Mouse (Mus musculus): ENCODE measurements around the gene Notch1. TPM values are rescaled to one million over a fixed set of nuclear protein-coding genes. Genes with fewer than 3 reads are reported as not detected.
A peak's percentile ranks its signal among the peaks of the same experiment; 100 is the strongest.

Notch1 gene
- polyA plus RNA-seq, 1 experiment: 24.3 TPM

- H3K27ac ChIP-seq (ENCODE audit: insufficient read depth, low read length): no peak overlapping the region
- no peaks in the 10 kb centered on the region; the same call in 1 of the 2 replicates for H3K4me1 ChIP-seq (ENCODE audit: control insufficient read depth, insufficient read depth, low read length)
- TF ChIP-seq POLR2A (IDR thresholded peaks at IDR 0.05; ENCODE audit: low read depth, low read length) (no peak), CTCF (IDR thresholded peaks at IDR 0.05; ENCODE audit: borderline replicate concordance, insufficient read depth, low read length) (no peak)
- no peak overlapping the region for H3K4me3 ChIP-seq (ENCODE audit: insufficient read depth, low read length)
Observed at GRCm38 (mm10) chr2:26534616-26535015, 18.2 kb upstream of the Notch1 start.

- Histone ChIP-seq H3K27ac (ENCODE audit: insufficient read depth, low read length) (no peak overlapping the region), H3K4me3 (ENCODE audit: insufficient read depth, low read length) (no peak overlapping the region), H3K4me1 (ENCODE audit: control insufficient read depth, insufficient read depth, low read length) (no peaks in the 10 kb centered on the region; the same call in 1 of the 2 replicates)
- TF ChIP-seq CTCF (IDR thresholded peaks at IDR 0.05; ENCODE audit: borderline replicate concordance, insufficient read depth, low read length) (no peak), POLR2A (IDR thresholded peaks at IDR 0.05; ENCODE audit: low read depth, low read length) (no peak)
Observed at GRCm38 (mm10) chr2:26534161-26534560, 17.7 kb upstream of the Notch1 start.

GRCm38 (mm10) chr2:26533249-26533648, 16.8 kb upstream of the Notch1 start:
- Histone ChIP-seq H3K27ac (ENCODE audit: insufficient read depth, low read length) (no peak overlapping the region), H3K4me3 (ENCODE audit: insufficient read depth, low read length) (no peak overlapping the region), H3K4me1 (ENCODE audit: control insufficient read depth, insufficient read depth, low read length) (no peaks in the 10 kb centered on the region; the same call in none of the 2 replicates)
- TF ChIP-seq CTCF (IDR thresholded peaks at IDR 0.05; ENCODE audit: borderline replicate concordance, insufficient read depth, low read length) (no peak), POLR2A (IDR thresholded peaks at IDR 0.05; ENCODE audit: low read depth, low read length) (no peak)

DNA sequence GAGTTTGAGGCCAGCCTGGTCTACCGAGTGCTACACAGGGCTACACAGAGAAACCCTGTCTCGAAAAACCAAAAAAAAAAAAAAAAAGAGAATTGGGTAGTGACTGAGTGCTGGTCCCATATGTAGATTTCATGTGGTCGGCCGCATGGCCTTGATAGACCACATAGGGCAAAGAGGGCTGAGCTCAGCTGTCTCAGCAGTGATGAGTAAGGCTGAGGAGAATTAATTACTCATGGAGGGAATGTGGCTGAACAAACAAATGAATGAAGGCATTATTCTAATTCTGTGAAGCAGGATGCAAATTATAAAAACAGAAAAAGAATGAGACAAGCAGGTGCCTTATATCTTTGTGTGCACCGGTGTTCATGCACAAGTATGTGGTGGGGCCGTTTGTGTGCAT, 15.4 kb upstream of the Notch1 start:
- H3K27ac ChIP-seq (ENCODE audit: insufficient read depth, low read length): no peak overlapping the region
- H3K4me1 ChIP-seq (ENCODE audit: control insufficient read depth, insufficient read depth, low read length): no peaks in the 10 kb centered on the region; the same call in none of the 2 replicates
- H3K4me3 ChIP-seq (ENCODE audit: insufficient read depth, low read length): no peak overlapping the region
- no peak for TF ChIP-seq CTCF (IDR thresholded peaks at IDR 0.05; ENCODE audit: borderline replicate concordance, insufficient read depth, low read length)
- no peak for TF ChIP-seq POLR2A (IDR thresholded peaks at IDR 0.05; ENCODE audit: low read depth, low read length)

DNA sequence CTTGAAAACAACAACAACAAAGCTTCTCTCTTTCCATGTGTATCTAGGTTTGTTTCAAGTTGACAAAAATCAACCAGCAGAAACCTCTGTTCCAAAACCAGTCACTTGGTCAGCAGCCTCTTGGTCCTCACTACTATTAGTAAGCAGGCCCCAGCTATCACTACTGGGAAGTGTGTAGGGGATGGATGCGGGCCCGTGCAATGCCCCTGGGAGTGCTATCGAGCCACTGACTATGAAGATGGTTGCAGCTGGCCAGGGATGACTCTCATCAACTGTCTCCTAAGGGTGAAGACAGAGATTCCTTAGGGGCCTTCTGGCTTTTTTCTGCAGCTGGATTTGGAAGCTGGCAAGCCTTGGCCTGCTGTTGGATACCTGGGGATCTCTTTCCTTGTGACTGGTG, 13.4 kb upstream of the Notch1 start:
- TF ChIP-seq CTCF (IDR thresholded peaks at IDR 0.05; ENCODE audit: borderline replicate concordance, insufficient read depth, low read length): no peak
- no peak for TF ChIP-seq POLR2A (IDR thresholded peaks at IDR 0.05; ENCODE audit: low read depth, low read length)
- Histone ChIP-seq H3K27ac (ENCODE audit: insufficient read depth, low read length) (no peak overlapping the region), H3K4me1 (ENCODE audit: control insufficient read depth, insufficient read depth, low read length) (peaks cover 3% of the 10 kb centered on the region), H3K4me3 (ENCODE audit: insufficient read depth, low read length) (no peak overlapping the region)

DNA sequence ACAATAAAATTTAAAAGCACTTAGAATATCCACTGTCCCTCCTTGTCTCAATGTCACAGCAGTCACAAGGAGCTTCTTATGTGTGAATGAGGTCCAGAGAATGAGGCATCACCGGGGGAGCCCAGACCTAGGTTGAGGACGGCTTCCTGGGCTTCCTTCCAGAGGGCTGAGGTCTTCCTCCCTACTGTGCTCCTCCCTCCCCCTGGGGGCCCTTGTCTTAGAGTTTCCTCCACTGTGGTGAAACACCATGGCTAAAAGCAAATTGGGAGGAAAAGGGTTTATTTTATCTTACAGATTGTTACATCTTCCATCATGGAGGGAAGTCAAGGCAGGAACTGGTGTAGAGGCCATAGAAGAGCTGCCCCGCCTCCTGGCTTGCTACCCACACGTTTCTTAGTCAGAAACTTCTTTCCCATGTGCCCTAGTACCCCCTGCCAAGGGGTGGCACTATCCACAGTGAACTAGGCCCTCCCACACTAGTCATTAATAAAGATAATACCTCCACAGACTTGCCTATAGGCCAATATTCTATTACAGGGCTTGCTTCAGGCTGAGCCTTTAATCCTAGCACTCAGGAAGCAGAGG, 12.8 kb upstream of the Notch1 start:
- H3K27ac ChIP-seq (ENCODE audit: insufficient read depth, low read length): no peak overlapping the region
- no peak overlapping the region for H3K4me3 ChIP-seq (ENCODE audit: insufficient read depth, low read length)
- peaks cover 5% of the 10 kb centered on the region for H3K4me1 ChIP-seq (ENCODE audit: control insufficient read depth, insufficient read depth, low read length)
- TF ChIP-seq CTCF (IDR thresholded peaks at IDR 0.05; ENCODE audit: borderline replicate concordance, insufficient read depth, low read length) (no peak), POLR2A (IDR thresholded peaks at IDR 0.05; ENCODE audit: low read depth, low read length) (no peak)

DNA sequence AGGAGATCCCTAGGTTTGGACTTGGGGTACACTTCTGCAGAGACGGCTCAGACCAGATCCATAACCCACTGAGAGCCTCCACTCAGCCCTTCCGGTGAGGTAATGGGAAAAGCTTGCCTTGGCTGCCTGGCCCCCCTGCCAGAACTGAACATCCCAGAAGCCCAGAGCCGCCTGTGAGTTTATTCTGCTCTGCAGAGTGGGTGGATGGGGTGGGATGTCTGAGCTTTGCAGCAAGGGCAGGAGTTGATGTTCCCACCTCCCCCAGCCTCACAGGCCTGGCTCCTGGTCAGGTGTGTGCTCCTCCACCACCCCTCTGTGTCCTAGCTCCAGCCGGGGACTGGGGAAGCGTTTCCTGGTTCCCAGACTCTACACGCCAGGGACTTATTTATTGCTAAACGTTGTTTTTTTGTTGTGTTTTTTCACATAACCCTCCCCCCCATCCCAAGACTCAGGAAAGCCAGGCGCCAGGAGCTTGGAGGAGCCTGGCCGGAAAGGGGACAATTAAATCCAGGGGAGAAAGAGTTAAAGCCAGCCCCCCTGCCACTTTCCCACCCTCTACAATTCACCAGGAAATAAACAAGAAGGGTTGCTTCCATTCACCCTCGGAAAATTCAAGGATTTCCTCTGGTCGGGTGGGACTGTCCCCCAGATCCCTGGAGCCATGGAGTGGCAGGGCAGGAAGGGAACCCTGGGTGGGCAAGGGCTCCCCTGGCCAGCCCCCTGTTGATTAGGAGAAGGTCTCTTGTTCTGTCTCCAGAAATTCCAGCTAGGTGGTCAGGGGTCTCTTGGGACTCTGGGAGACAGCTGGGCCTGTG, 10.2 kb upstream of the Notch1 start:
- TF ChIP-seq CTCF (IDR thresholded peaks at IDR 0.05; ENCODE audit: borderline replicate concordance, insufficient read depth, low read length) (no peak), POLR2A (IDR thresholded peaks at IDR 0.05; ENCODE audit: low read depth, low read length) (no peak)
- Histone ChIP-seq H3K4me1 (ENCODE audit: control insufficient read depth, insufficient read depth, low read length) (peaks cover 5% of the 10 kb centered on the region), H3K4me3 (ENCODE audit: insufficient read depth, low read length) (no peak overlapping the region), H3K27ac (ENCODE audit: insufficient read depth, low read length) (no peak overlapping the region)

- TF ChIP-seq POLR2A (IDR thresholded peaks at IDR 0.05; ENCODE audit: low read depth, low read length) (no peak), CTCF (IDR thresholded peaks at IDR 0.05; ENCODE audit: borderline replicate concordance, insufficient read depth, low read length) (no peak)
- Histone ChIP-seq H3K27ac (ENCODE audit: insufficient read depth, low read length) (0 out of 2 replicates have a peak overlapping the region, but pooled peaks have one; percentile 6), H3K4me3 (ENCODE audit: insufficient read depth, low read length) (no peak overlapping the region), H3K4me1 (ENCODE audit: control insufficient read depth, insufficient read depth, low read length) (peaks cover 5% of the 10 kb centered on the region)
Observed at GRCm38 (mm10) chr2:26525355-26526018, 9.0 kb upstream of the Notch1 start.

DNA sequence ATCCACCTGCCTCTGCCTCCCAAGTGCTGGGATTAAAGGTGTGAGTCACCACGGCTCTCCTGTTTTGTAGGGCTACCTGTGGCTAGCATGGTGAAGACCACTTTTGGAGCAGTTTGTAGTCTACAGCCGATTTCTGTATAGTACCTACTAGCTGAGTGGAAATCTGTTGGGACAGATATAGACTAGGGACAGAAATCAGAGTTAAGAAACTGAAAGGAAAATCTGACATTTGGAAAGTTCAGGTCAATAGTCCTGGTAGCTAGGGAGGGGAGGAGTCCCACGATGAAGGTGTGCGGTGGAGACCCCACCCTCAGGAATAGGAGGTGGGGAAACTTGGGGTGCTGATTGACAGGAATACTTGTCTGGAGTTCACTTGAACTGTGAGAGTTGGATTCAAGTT, 5.9 kb upstream of the Notch1 start:
- Histone ChIP-seq H3K27ac (ENCODE audit: insufficient read depth, low read length) (no peak overlapping the region), H3K4me1 (ENCODE audit: control insufficient read depth, insufficient read depth, low read length) (peaks cover 5% of the 10 kb centered on the region; the same call in 1 of the 2 replicates), H3K4me3 (ENCODE audit: insufficient read depth, low read length) (no peak overlapping the region)
- no peak for TF ChIP-seq POLR2A (IDR thresholded peaks at IDR 0.05; ENCODE audit: low read depth, low read length)
- no peak for TF ChIP-seq CTCF (IDR thresholded peaks at IDR 0.05; ENCODE audit: borderline replicate concordance, insufficient read depth, low read length)
